Mouse (Mus musculus): ENCODE data around the gene Gm43191. TPM values are rescaled to one million over a fixed set of nuclear protein-coding genes. Genes with fewer than 3 reads are reported as not detected.

The Gm43191 gene
- polyA plus RNA-seq, 1 experiment from 2014 or later, result not detected

- peaks cover 97% of the 10 kb centered on the region for H3K36me3 ChIP-seq
- ATAC-seq (ENCODE audit: extremely low read depth, insufficient number of reproducible peaks, low FRiP score, low TSS enrichment), result no peak
- H3K27me3 ChIP-seq (replicated peaks), result no peaks in the 10 kb centered on the region
- no peaks in the 10 kb centered on the region for H3K9me3 ChIP-seq
- no peak overlapping the region for H3K9ac ChIP-seq
- H3K4me2 ChIP-seq, result no peak overlapping the region
- no peak overlapping the region for H3K4me3 ChIP-seq
- no peak overlapping the region for H3K27ac ChIP-seq (replicated peaks)
- WGBS, result 90% methylated on average over 6 of the region's 6 CpGs
- no peaks in the 10 kb centered on the region for H3K4me1 ChIP-seq
Measured at GRCm38 (mm10) chr3:116641811-116642371, 39.2 kb downstream of the Gm43191 start.

- ATAC-seq (ENCODE audit: extremely low read depth, insufficient number of reproducible peaks, low FRiP score, low TSS enrichment), result no peak
- Histone ChIP-seq H3K9me3 (no peaks in the 10 kb centered on the region), H3K9ac (no peak overlapping the region), H3K27ac (replicated peaks) (no peak overlapping the region), H3K36me3 (peaks cover 97% of the 10 kb centered on the region), H3K4me2 (no peak overlapping the region), H3K27me3 (replicated peaks) (no peaks in the 10 kb centered on the region), H3K4me1 (0 out of 2 replicates have a peak, but pooled peaks cover 4% of the 10 kb centered on the region), H3K4me3 (no peak overlapping the region)
- WGBS, result 88% methylated on average over 1 of the region's 1 CpGs
Measured at GRCm38 (mm10) chr3:116640024-116640423, 41.0 kb downstream of the Gm43191 start.

DNA sequence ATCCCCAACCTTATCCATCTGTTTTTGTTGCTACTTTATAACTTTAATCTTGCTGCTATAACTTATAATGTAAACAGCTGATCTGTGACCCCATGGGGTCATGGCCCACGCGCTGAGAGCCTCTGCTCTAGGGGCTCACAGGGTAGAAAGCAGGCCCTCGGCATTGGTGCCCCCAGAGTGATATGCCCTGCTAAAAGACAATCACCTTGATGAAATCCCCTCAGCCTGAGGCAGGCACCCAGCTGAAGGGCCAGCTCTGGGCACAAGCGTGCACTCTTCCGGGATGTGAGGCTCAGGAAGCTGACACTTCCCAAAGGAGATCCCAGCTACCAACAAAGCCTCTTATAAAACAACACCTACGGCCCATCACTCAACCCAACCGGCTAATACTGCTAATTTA, 42.5 kb downstream of the Gm43191 start:
- H3K4me3 ChIP-seq, result no peak overlapping the region
- 89% methylated on average over 7 of the region's 7 CpGs for WGBS
- peaks cover 98% of the 10 kb centered on the region for H3K36me3 ChIP-seq
- no peak overlapping the region for H3K4me2 ChIP-seq
- no peaks in the 10 kb centered on the region for H3K27me3 ChIP-seq (replicated peaks)
- H3K9me3 ChIP-seq, result no peaks in the 10 kb centered on the region
- H3K9ac ChIP-seq, result no peak overlapping the region
- no peak for ATAC-seq (ENCODE audit: extremely low read depth, insufficient number of reproducible peaks, low FRiP score, low TSS enrichment)
- H3K4me1 ChIP-seq, result 0 out of 2 replicates have a peak, but pooled peaks cover 4% of the 10 kb centered on the region
- no peak overlapping the region for H3K27ac ChIP-seq (replicated peaks)

DNA sequence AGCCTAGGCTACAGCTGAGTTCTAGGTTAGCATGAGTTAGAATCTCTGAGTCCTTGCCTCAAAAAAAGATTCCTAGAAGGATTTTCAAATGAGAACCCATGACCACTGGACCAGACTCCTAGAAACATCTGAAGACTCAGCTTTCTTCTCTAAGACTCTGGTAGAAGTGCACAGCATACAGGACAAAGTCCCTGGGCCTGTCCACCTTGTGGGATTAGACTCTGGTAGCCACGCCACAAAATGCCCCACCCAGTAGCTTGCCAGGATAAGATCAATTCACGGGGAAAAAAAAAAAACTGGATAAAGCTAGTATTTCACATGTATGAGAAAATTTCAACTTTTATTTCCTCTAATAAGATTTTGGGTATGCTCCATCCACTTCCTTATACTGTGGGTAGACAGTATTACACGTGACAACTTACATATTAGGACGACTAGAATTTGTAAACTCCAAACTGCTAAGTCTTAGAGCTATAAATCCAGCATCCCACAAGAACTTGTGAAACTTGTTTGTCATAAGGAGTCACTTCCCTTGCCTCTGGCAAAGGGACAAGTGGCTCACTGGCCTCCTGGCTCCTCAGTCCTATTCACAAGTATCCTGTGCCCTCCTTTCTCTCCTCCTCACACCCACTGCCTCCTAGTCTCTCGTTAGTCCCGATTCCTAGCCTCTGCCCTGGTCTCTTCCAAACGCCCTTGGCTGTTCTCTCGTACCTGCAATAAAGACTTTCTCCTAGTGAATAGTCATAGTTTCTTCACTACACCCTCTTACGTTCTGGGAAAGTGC, 43.2 kb downstream of the Gm43191 start:
- H3K36me3 ChIP-seq, result peaks cover 98% of the 10 kb centered on the region
- 0 out of 2 replicates have a peak, but pooled peaks cover 4% of the 10 kb centered on the region for H3K4me1 ChIP-seq
- H3K4me2 ChIP-seq, result no peak overlapping the region
- no peaks in the 10 kb centered on the region for H3K9me3 ChIP-seq
- H3K27ac ChIP-seq (replicated peaks), result no peak overlapping the region
- no peak overlapping the region for H3K9ac ChIP-seq
- H3K4me3 ChIP-seq, result no peak overlapping the region
- no peak for ATAC-seq (ENCODE audit: extremely low read depth, insufficient number of reproducible peaks, low FRiP score, low TSS enrichment)
- WGBS, result 86% methylated on average over 9 of the region's 9 CpGs
- no peaks in the 10 kb centered on the region for H3K27me3 ChIP-seq (replicated peaks)

DNA sequence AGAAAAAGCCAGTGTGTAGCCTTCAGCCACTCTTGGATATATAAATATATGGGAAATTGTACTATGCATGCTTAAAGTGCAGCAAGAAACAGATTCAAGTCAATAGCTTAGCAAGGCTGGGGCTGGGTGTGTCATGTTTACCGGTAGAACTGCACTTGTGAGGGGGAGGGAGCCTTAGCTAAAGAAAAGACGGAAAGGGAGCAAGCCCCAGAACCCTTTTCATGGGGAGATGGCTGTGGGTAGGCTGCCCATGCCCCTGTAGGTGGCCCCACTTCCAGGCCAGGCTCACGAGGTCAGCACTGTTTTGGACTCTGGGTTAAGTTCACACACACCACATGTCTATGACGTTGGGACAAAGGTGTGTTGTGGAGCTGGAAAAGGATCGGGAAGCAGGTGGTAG, 45.3 kb downstream of the Gm43191 start:
- no peak overlapping the region for H3K27ac ChIP-seq (replicated peaks)
- 70% methylated on average over 5 of the region's 5 CpGs for WGBS
- peaks cover 94% of the 10 kb centered on the region for H3K36me3 ChIP-seq
- H3K4me1 ChIP-seq, result peaks cover 5% of the 10 kb centered on the region
- H3K27me3 ChIP-seq (replicated peaks), result no peaks in the 10 kb centered on the region
- no peak overlapping the region for H3K4me2 ChIP-seq
- H3K9ac ChIP-seq, result no peak overlapping the region
- ATAC-seq (ENCODE audit: extremely low read depth, insufficient number of reproducible peaks, low FRiP score, low TSS enrichment), result no peak
- H3K9me3 ChIP-seq, result no peaks in the 10 kb centered on the region
- no peak overlapping the region for H3K4me3 ChIP-seq

- Histone ChIP-seq H3K9ac (no peak overlapping the region), H3K27ac (replicated peaks) (no peak overlapping the region), H3K4me1 (peaks cover 12% of the 10 kb centered on the region), H3K4me3 (no peak overlapping the region), H3K4me2 (no peak overlapping the region), H3K27me3 (replicated peaks) (no peaks in the 10 kb centered on the region), H3K36me3 (peaks cover 93% of the 10 kb centered on the region), H3K9me3 (no peaks in the 10 kb centered on the region)
- 86% methylated on average over 8 of the region's 8 CpGs for WGBS
- ATAC-seq (ENCODE audit: extremely low read depth, insufficient number of reproducible peaks, low FRiP score, low TSS enrichment), result no peak
Measured at GRCm38 (mm10) chr3:116634853-116635252, 46.2 kb downstream of the Gm43191 start.

- Histone ChIP-seq H3K4me1 (peaks cover 12% of the 10 kb centered on the region), H3K27me3 (replicated peaks) (no peaks in the 10 kb centered on the region), H3K4me2 (no peak overlapping the region), H3K36me3 (peaks cover 86% of the 10 kb centered on the region), H3K9ac (no peak overlapping the region), H3K9me3 (no peaks in the 10 kb centered on the region), H3K4me3 (no peak overlapping the region), H3K27ac (replicated peaks) (no peak overlapping the region)
- whole genome bisulfite sequencing, result 91% methylated on average over 3 of the region's 3 CpGs
- no peak for ATAC-seq (ENCODE audit: extremely low read depth, insufficient number of reproducible peaks, low FRiP score, low TSS enrichment)
Measured at GRCm38 (mm10) chr3:116634091-116634490, 47.0 kb downstream of the Gm43191 start.

GRCm38 (mm10) chr3:116632971-116633370, 48.1 kb downstream of the Gm43191 start:
- Histone ChIP-seq H3K4me2 (no peak overlapping the region), H3K27ac (replicated peaks) (no peak overlapping the region), H3K9me3 (no peaks in the 10 kb centered on the region), H3K4me1 (peaks cover 12% of the 10 kb centered on the region), H3K36me3 (peaks cover 84% of the 10 kb centered on the region), H3K27me3 (replicated peaks) (no peaks in the 10 kb centered on the region), H3K4me3 (no peak overlapping the region), H3K9ac (no peak overlapping the region)
- WGBS, result 85% methylated on average over 3 of the region's 3 CpGs
- no peak for ATAC-seq (ENCODE audit: extremely low read depth, insufficient number of reproducible peaks, low FRiP score, low TSS enrichment)

DNA sequence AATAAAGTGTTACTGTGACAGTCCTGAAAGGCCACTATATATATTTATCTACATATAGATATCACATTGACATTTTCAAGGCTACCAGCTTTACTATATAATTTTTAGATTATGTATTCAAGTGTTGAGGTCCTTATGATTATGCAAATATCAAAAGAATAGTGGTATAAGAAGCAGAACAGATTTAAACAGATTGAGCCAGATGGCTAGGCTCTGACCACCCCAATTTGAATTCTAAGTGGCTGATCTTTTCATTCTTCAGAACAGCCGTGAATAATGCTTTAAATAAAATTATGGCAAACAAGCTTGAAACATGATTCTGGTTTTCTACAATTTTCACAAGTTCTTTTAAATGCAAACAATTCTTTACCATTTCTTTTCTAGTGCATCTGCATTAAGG, 49.6 kb downstream of the Gm43191 start:
- H3K4me2 ChIP-seq, result no peak overlapping the region
- no peaks in the 10 kb centered on the region for H3K9me3 ChIP-seq
- H3K27ac ChIP-seq (replicated peaks), result no peak overlapping the region
- no peak overlapping the region for H3K4me3 ChIP-seq
- WGBS, result 66% methylated on average over 1 of the region's 1 CpGs
- ATAC-seq (ENCODE audit: extremely low read depth, insufficient number of reproducible peaks, low FRiP score, low TSS enrichment), result no peak
- H3K9ac ChIP-seq, result no peak overlapping the region
- H3K36me3 ChIP-seq, result peaks cover 73% of the 10 kb centered on the region
- no peaks in the 10 kb centered on the region for H3K27me3 ChIP-seq (replicated peaks)
- peaks cover 12% of the 10 kb centered on the region for H3K4me1 ChIP-seq

DNA sequence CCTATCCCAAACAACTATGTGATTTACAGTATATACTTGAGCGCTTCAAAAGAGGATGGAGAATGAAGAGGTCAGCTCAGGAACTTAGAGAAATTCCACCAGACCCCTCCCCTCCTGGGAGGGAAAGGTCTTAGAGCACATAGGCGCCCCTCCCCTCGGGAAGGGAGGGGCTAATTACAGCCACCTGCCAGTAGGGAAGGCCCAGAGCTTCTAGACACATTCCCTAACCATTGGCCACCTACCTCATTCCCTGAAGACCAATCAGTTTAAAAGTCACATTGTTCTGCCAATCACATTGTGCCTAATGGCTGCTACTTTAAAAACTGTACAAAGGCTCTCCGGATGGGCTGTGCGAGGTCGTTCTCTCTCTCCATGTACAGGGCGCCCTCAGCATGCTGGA, 58.4 kb downstream of the Gm43191 start:
- Histone ChIP-seq H3K9me3 (no peaks in the 10 kb centered on the region), H3K9ac (no peak overlapping the region), H3K4me1 (no peaks in the 10 kb centered on the region), H3K27ac (replicated peaks) (no peak overlapping the region), H3K4me3 (no peak overlapping the region), H3K36me3 (peaks cover 57% of the 10 kb centered on the region), H3K27me3 (replicated peaks) (no peaks in the 10 kb centered on the region), H3K4me2 (no peak overlapping the region)
- 93% methylated on average over 7 of the region's 7 CpGs for WGBS
- ATAC-seq (ENCODE audit: extremely low read depth, insufficient number of reproducible peaks, low FRiP score, low TSS enrichment), result no peak

DNA sequence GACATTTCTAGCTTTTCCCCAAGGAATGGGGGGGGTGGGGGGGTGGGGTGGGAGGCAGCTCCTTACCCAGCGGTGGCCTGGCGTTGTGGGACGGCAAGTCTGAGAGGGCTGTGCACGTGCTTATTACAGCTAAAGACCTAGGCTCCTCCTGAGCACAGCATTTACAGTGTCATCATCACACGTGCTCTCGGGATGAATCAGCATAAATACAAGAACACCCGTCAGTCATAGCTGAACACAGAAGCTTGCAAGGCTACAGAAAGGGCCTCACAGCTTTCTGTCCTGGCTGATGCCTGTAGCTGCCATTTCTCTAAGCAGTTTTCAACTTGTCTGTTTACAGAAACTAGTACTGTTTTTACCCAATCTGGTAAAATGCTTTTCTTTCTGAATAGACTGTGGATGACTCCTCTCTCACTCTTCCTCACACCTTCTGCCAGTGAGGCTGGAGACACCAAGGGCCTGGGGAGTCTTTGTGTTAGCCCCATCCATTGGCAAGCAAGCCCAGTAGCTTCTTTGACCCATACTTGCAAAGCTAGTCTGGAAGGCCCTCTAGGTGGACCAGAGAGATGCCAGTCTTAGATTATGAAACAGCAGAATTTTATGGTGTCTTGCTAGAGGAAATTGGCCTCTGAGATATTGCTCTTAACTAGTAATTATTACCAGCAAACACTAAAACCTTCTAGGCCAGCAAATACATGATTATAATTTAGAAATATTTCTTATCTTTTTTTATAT, 60.3 kb downstream of the Gm43191 start:
- no peaks in the 10 kb centered on the region for H3K9me3 ChIP-seq
- H3K4me1 ChIP-seq, result no peaks in the 10 kb centered on the region
- ATAC-seq (ENCODE audit: extremely low read depth, insufficient number of reproducible peaks, low FRiP score, low TSS enrichment), result no peak
- no peak overlapping the region for H3K4me2 ChIP-seq
- no peak overlapping the region for H3K27ac ChIP-seq (replicated peaks)
- 83% methylated on average over 7 of the region's 7 CpGs for WGBS
- H3K9ac ChIP-seq, result no peak overlapping the region
- H3K36me3 ChIP-seq, result peaks cover 59% of the 10 kb centered on the region
- H3K4me3 ChIP-seq, result no peak overlapping the region
- H3K27me3 ChIP-seq (replicated peaks), result no peaks in the 10 kb centered on the region

Data from heart, embryonic 13.5 days (tissue).